Mouse (Mus musculus): Measurements from ENCODE around the gene Zfp62.

DNA sequence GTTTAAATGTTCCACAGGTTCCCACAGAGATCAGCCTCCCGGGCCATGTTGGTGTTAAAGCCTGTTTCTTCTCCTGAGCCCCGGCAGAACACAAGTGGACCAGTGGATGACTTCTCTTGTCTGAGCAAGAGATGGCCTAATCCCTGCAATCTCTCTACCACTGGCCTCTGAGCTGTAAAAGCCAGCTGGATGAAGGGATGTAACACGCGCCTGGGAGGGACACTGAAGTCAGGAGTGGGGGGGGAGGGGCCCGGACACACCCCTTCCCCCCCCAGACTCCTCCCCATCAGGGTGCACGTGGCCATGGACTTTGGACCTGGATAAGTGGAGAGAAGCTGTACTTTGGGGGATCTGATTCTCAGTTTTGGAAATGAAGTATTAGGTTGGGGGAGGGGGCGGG is 42.1 kb downstream of the Zfp62 start:
- TF ChIP-seq CTCF (IDR thresholded peaks at IDR 0.05; ENCODE audit: extremely low read depth, insufficient read length, insufficient replicate concordance, low read depth, low read length) (no peak), POLR2A (IDR thresholded peaks at IDR 0.05; ENCODE audit: low read depth, low read length) (no peak)

Data from small intestine, adult 2 months (tissue).